In the genomic region with DNA sequence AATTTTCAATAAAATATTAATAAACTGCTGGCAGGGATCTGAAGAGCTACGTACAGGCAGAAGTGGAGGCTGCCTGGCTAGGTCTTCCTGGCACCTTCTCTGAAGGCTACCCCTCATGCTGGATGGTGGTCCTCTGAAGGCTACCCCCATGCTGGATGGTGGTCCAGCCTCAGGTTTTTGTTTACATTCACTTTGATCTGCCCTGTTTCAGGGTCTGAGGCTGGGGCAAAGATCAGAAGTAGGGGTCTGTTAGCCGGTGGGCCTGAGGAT, we compare ENCODE assay signal across 19 mouse cellular contexts.
A peak's percentile ranks its signal among the peaks of the same experiment; 100 is the strongest.
DNase-seq lines count a peak whose midpoint lies in the region; ATAC-seq and TF ChIP-seq lines count a peak whose summit lies in the region.
"Had no signal": no experiment of that assay in that cellular context is flagged by ENCODE, and none has a peak within 500 bp of the region (broad histone marks: within the 10 kb centered on the region; RNA-seq: fewer than 3 reads in every experiment).

No protein-coding gene starts in this region.

- H3K4me1 ChIP-seq in forebrain, embryonic 15.5 days, result peaks cover 19% of the 10 kb centered on the region
- peaks cover 16% of the 10 kb centered on the region for H3K4me1 ChIP-seq in forebrain, embryonic 16.5 days (replicated peaks; ENCODE audit: control insufficient read depth, insufficient read depth, low read length)
- peaks cover 2% of the 10 kb centered on the region; the same call in 1 of the 2 replicates for H3K4me1 ChIP-seq in midbrain, embryonic 15.5 days
- H3K4me1 ChIP-seq: embryonic facial prominence, embryonic 13.5 days; heart, embryonic 12.5 days had no signal

- no peak for TF ChIP-seq POLR2A in brain, embryonic 14.5 days (IDR thresholded peaks at IDR 0.05; ENCODE audit: borderline replicate concordance, extremely low read depth, insufficient read depth, insufficient read length, poor library complexity, severe bottlenecking)

- H3K27ac ChIP-seq in forebrain, embryonic 15.5 days (replicated peaks), result no peak overlapping the region
- no peak overlapping the region for H3K27ac ChIP-seq in forebrain, embryonic 16.5 days (ENCODE audit: low read length)
- H3K27ac ChIP-seq in layer of hippocampus, adult 2 months, result peak overlapping the region; percentile 79; the same call in 1 of the 2 replicates
- peak overlapping the region; percentile 40; the same call in 1 of the 2 replicates for H3K27ac ChIP-seq in midbrain, embryonic 15.5 days
- H3K27ac ChIP-seq: embryonic facial prominence, embryonic 13.5 days; gastrocnemius, adult 2 months had no signal

- no peak overlapping the region for H3K9ac ChIP-seq in forebrain, embryonic 15.5 days (replicated peaks)
- no peak overlapping the region for H3K9ac ChIP-seq in forebrain, embryonic 16.5 days (replicated peaks; ENCODE audit: low read depth, low read length)
- H3K9ac ChIP-seq in midbrain, embryonic 15.5 days, result no peak overlapping the region
- H3K9ac ChIP-seq: embryonic facial prominence, embryonic 13.5 days; heart, embryonic 12.5 days had no signal

- no peak for TF ChIP-seq CTCF in layer of hippocampus, adult 2 months (conservative IDR thresholded peaks at IDR 0.05)
- TF ChIP-seq CTCF in brain, embryonic 14.5 days (IDR thresholded peaks at IDR 0.05; ENCODE audit: borderline replicate concordance, extremely low read depth, insufficient read depth, insufficient read length), result no peak

- no peak for DNase-seq in layer of hippocampus, adult 2 months (ENCODE audit: low spot score in 2 of 2)
- DNase-seq in layer of hippocampus, adult 18-20 months (ENCODE audit: low spot score in 2 of 2), result no peak
- DNase-seq in brain, embryonic 14.5 days (ENCODE audit: low read depth), result peak; percentile 52
- DNase-seq: adrenal gland, postnatal 14 days; cerebellum, adult 18-20 months; cerebellum, adult 9-11 months; cerebellum, postnatal 36 days; gastrocnemius, adult 2 months; gastrocnemius, postnatal 25 days had no signal

- 0 out of 2 replicates have a peak, but pooled peaks have one; percentile 9 for ATAC-seq in forebrain, embryonic 15.5 days (replicated peaks)
- ATAC-seq in forebrain, embryonic 16.5 days, result no peak
- ATAC-seq in midbrain, embryonic 15.5 days (replicated peaks), result peak; percentile 76
- no peak for ATAC-seq in frontal cortex, adult (ENCODE audit: low TSS enrichment)
- ATAC-seq: activated CD4-positive, CD25-positive, alpha-beta regulatory T cell, adult 4 months; inflammation-experienced regulatory T-cells, adult 6 months; Patski had no signal

- H3K27me3 ChIP-seq in forebrain, embryonic 15.5 days, result no peaks in the 10 kb centered on the region
- H3K27me3 ChIP-seq in forebrain, embryonic 16.5 days (replicated peaks; ENCODE audit: control insufficient read depth, insufficient read depth, low read length), result no peaks in the 10 kb centered on the region
- H3K27me3 ChIP-seq in midbrain, embryonic 15.5 days (replicated peaks), result no peaks in the 10 kb centered on the region
- H3K27me3 ChIP-seq: CH12.LX; embryonic facial prominence, embryonic 13.5 days; heart, embryonic 12.5 days; Patski had no signal

- no peaks in the 10 kb centered on the region for H3K9me3 ChIP-seq in forebrain, embryonic 15.5 days
- no peaks in the 10 kb centered on the region for H3K9me3 ChIP-seq in forebrain, embryonic 16.5 days (ENCODE audit: control insufficient read depth, low read length)
- no peaks in the 10 kb centered on the region for H3K9me3 ChIP-seq in midbrain, embryonic 15.5 days
- H3K9me3 ChIP-seq: embryonic facial prominence, embryonic 13.5 days; heart, embryonic 12.5 days had no signal

- no peaks in the 10 kb centered on the region for H3K36me3 ChIP-seq in forebrain, embryonic 15.5 days
- no peaks in the 10 kb centered on the region for H3K36me3 ChIP-seq in forebrain, embryonic 16.5 days (ENCODE audit: control insufficient read depth, insufficient read depth)
- no peaks in the 10 kb centered on the region for H3K36me3 ChIP-seq in midbrain, embryonic 15.5 days (replicated peaks)
- H3K36me3 ChIP-seq: embryonic facial prominence, embryonic 13.5 days; heart, embryonic 12.5 days had no signal

- H3K4me2 ChIP-seq in forebrain, embryonic 15.5 days (replicated peaks), result no peak overlapping the region
- no peak overlapping the region for H3K4me2 ChIP-seq in forebrain, embryonic 16.5 days (ENCODE audit: low read length)
- no peak overlapping the region for H3K4me2 ChIP-seq in midbrain, embryonic 15.5 days
- H3K4me2 ChIP-seq: embryonic facial prominence, embryonic 13.5 days; heart, embryonic 12.5 days had no signal

- 82% methylated on average over 2 of the region's 2 CpGs for WGBS in forebrain, embryonic 15.5 days
- WGBS in forebrain, embryonic 16.5 days, result 79% methylated on average over 2 of the region's 2 CpGs
- WGBS in midbrain, embryonic 15.5 days, result 48% methylated on average over 2 of the region's 2 CpGs

- no peak overlapping the region for H3K4me3 ChIP-seq in forebrain, embryonic 15.5 days
- H3K4me3 ChIP-seq in forebrain, embryonic 16.5 days (replicated peaks; ENCODE audit: low read length), result no peak overlapping the region
- H3K4me3 ChIP-seq in layer of hippocampus, adult 2 months, result no peak overlapping the region
- no peak overlapping the region for H3K4me3 ChIP-seq in midbrain, embryonic 15.5 days
- H3K4me3 ChIP-seq: embryonic facial prominence, embryonic 13.5 days; gastrocnemius, adult 2 months; heart, embryonic 12.5 days had no signal

Comparison
In these comparisons a context has a peak if more than half of its experiments do, and no peak if none do; other contexts are left out.
1. ATAC-seq: peak in forebrain, embryonic 15.5 days (single experiment) and midbrain, embryonic 15.5 days (single experiment); none in forebrain, embryonic 16.5 days (single experiment) and frontal cortex, adult (single experiment).
2. H3K27ac ChIP-seq: peak in layer of hippocampus, adult 2 months (single experiment) and midbrain, embryonic 15.5 days (single experiment); none in forebrain, embryonic 15.5 days (single experiment) and forebrain, embryonic 16.5 days (single experiment).